Mouse (Mus musculus) megakaryocyte-erythroid progenitor cell, adult 5-6 weeks (primary cell): ENCODE results near the gene Tcte2. TPM values are rescaled to one million over a fixed set of nuclear protein-coding genes. Genes with fewer than 3 reads are reported as not detected.
A peak's percentile ranks its signal among the peaks of the same experiment; 100 is the strongest.

Experiments used
- ATAC-seq: replicated peaks from 2 replicates; pipeline ENCODE4 v1.8.0; 2016; ENCODE audit warnings: mild to moderate bottlenecking, inconsistent platforms; ENCODE audit not compliant: severe bottlenecking, poor library complexity, low FRiP score, low TSS enrichment
- total RNA-seq, 2 experiments: library from RNA; stranded (forward) in 1 of 2; stranded (reverse) in 1 of 2; fragments of 200-1000, 215-1000 nt in 1 of 2; fragments of >200 nt in 1 of 2; fragmentation: Nextera tagmentation in 1 of 2; gene quantifications; 2 replicates each; pipeline ENCODE4 v1.2.3; 2014 to 2017

The Tcte2 gene
- total RNA-seq, 2 experiments from 2014 or later, result not detected

DNA sequence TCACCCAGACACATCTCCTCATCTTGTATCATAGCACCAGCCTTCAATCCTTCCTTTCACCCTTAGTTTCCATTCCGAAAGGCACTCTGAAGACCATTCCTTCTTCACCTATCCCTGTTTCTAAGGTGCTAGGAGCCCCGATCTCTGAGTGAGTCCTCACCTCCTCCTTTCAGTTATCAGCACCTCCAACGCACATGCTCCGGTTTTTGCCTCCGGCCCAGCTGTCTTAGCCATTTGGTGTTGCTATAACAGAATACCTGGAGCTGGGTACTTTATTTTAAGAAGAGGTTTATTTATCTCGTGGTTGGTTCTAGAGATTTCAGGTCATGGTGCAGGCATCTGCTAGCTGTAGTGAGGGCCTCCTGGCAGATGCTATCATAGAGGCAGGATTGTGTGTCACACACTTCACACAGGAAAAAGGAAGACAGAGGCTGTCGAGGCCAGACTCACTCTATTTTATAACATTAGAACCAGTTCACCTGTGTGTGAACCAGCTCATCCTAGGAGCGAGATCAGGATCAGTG is 34.7 kb downstream of the Tcte2 start:
- ATAC-seq, result no peak

DNA sequence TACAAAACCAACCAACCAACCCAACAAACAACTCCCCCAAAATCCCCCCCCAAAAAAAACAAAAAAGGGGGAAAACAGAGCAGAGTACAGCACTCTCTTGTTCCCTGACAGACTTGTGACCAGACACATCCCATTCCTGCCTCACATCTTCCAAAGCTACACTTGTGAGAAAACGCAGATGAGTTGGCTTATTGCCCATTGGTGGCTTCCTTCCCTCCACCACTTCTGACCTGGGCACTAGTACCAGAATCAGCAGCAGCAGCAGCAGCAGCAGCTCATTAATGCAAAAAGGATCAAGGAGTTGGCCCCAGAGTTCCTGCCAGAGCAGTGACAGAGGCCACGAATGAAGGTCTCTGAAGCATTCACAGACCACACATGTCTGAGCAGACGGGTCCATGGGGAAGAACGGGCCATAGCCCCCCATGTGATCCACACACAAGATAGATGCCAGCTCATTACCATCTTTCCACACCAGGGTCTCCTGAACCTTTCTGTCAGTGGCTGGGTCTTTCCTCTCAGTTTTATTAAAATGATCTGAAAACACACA is 36.5 kb downstream of the Tcte2 start:
- no peak for ATAC-seq

DNA sequence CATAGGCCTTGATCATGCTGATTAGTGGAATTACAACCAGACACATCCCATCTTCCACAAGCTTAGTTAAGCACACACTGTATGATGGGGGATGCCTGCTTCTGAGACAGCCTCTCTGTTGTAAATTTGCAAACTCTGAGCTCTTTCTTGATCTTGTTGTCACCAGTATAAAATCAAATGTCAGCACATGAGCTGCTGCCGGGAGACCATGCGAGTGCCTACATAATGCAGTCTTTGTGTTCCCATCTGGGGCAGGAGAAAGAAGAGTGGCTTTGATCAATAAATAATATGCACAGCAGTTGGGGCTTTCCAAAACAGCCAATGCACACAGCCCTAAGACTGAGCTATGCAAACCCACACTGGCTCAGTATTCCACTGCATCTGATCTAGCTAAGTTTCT is 39.2 kb downstream of the Tcte2 start:
- ATAC-seq, result no peak

DNA sequence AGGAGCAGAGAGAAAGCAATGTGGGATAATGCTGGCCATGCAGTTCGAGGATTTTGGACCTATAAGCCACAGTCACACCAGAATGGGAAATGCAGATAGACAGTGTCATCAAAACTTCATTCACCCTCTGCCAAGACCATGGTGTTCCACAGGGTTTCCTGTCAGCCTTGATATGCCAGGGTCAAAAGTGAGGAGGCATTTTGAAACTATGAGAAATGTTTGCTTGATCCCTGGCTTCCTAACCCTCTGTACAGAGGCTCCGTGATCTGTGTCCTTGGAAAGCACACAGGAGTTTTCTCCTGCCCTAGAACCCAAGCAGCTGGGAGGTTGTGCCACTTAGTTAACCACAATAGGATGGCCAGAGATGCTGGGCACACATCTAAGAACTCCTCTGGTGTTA is 40.3 kb downstream of the Tcte2 start:
- no peak for ATAC-seq

DNA sequence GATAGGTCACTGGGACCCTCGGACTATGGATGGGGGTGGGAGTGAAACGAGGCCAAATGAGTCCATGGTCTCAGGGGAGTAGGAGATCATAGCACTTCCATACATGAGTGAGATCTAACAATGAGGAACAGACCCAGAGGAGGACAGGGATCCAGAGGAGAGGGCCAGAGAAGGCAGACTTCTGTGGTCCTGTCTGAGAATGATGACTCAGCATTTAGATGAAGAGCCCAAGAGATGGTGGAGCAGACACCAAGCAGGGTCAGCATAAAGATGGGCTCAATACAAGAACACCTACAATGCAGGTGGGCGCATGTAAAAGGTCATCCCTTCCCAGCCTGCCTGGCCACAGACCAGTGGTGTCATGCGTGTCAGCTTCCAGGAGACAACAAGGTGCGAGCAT is 41.4 kb downstream of the Tcte2 start:
- ATAC-seq, result no peak

DNA sequence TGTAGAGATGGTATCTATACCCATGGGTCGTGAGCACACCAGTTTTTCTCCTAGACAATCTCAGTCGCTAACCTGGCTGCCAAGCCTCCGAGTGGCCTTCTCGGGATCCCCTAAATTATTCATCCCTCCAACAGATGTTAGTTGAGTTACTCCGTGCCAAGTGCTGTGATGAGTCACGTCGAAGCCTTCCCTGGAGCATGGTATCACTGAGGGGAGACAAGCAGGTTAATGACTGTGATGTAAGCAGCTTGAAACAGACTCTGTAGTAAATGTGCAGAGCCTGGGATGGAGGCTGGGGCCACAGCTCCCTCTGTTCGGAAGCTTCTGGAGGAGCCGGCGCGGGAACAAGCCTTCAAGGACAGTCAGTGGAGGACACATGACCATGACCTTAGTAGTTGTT is 44.2 kb downstream of the Tcte2 start:
- no peak for ATAC-seq

DNA sequence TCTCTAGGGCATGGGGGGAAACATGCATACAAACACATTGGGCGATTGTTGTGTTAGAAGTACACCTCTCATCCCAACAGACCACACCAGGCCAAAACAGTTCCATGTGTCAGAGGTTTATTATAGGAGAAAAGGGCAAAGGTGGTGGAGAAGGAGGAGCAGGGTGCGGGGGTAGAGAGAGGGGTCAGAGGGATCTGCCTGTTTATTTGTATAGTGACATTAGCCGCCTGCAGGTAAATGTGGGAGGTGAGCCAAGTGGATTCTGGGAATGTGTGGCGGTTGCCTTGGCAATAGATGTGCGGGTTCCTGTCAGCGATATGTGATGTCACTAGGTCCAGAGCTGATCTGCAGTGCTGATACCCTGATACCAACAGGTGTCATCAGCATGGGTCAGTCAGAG is 45.3 kb downstream of the Tcte2 start:
- ATAC-seq, result no peak

DNA sequence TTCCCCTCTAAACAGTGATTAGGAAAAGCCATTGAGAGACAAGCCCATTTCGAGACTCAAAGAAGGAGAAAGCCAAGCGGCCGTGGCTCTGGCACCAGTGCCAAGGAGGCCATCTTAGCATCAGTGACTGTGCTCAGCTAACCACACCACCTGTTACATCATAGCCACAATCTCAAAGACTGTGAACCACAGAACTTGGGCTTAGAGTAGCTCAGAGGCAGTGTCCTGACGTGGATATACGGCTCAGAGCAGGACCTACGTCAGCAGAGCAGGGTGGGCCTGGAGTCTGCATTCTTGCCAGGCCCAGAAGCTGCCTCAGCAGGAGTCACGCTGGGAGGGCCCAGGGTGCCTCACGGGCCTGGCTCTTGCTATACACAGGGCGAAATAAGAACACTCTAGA is 46.1 kb downstream of the Tcte2 start:
- ATAC-seq, result 0 out of 2 replicates have a peak, but pooled peaks have one; percentile 41

DNA sequence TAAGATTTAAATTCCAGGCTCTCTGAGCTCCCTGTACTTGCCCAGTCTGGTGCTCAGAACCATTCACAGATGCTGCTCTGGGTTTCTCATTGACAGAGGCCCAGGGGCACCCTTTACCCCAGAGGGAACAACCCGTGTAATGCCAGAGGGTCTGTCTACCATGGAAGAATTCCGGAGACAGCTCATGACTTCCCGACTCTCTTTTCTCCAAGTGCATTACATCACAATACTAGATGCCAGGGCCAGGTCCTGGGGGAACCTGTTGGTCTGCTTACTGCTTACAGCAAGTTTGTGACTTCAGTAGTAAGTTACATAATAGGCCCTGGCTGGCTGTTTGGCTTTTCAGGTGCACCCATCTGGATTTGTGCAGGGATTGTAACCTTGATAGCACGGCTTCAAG is 47.0 kb downstream of the Tcte2 start:
- ATAC-seq, result no peak

DNA sequence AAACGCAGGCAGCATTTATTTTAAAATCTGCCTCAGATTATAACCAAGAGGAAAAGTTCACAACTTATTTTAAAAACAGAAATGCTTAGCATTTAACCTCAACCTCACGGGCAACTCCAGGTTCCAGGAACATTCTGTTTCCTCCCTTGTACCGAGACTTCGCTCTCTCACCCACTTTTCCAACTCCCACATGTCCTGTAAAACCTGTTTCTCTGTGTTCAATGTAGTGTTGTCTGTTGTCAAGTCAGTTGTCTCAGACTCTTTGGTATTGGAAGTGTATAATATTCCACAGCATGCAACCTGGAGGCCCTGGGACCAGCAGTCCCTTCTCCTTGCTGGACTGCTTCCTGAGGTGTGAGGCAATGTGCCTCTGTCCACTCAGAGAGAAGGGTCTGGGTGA is 47.5 kb downstream of the Tcte2 start:
- no peak for ATAC-seq

DNA sequence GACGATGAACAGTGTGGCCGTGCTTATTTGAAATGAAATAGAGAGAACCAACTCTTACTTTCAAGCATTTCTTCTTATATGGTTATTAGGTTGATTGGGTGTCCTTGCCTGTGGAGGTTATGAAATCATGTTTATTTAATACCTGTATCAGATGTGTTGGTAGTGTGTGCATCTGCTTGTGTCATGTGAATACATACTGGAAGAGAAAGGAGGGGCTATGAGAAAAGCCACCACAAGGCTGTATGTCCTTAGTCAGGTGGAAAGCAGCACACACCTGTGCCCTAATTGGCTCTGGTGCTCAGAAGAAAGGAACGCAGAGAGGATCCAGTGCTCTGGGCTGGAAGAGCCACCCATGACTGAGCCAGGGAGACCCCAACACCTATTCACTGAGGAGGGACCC is 49.1 kb downstream of the Tcte2 start:
- ATAC-seq, result no peak

DNA sequence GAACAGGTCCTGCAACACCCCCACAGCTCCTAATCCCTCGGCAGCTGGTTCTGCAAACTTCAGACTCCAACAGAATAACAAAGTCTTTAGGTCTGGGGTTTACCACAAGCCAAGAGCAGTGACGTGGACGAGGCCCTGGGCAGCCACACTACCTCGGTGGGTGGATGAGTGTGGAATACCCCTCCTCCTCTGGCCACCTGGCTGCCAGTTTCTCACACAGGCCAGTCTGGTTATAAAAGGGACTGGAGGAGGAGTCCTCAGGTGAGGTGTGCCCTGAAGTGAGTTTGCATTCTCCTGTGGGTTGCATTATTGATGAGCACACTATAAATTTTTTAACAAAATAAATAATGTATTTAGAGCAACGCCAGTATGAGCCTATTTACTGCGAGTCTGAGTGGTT is 49.5 kb downstream of the Tcte2 start:
- ATAC-seq, result no peak

DNA sequence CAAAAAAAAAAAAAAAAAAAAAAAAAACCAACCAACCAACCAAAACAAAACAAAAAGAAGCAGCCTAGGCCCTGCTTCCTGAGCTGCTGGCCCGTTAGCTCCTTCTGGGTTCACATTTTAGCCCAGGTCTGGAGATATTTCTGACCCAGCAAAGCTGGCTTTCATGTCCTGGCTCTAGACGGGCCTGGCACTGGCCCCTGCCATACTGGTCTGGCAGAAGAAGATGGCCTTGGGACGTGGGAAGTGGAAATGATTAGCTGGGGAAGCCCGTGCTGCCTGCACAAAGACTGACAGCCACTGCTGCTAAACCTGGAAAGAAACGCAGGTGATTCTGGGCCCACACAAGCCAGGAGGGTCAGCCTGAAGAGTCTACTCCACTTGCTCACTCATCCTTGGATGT is 50.5 kb downstream of the Tcte2 start:
- ATAC-seq, result no peak

DNA sequence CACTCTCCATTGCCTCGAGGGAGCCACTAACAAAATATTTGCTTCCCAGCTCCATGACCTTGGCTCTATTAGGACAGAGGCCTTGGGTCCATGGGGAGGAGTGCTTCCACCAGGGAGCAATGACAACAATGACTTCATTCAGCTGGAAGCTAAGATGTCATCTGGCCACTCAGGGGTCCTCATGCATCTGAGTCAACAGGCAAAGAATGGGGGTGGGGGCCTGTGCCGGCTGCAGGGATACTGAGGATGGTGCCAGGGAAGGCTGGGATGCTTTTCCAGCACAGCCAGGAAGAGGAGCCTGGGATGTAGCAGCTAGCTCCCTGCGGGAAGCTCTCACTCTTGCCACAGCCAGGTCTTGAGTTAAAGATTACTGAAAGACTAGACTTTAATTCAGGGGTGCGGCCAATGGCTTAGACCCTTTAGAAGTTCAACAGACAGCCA is 56.1 kb downstream of the Tcte2 start:
- ATAC-seq, result no peak

DNA sequence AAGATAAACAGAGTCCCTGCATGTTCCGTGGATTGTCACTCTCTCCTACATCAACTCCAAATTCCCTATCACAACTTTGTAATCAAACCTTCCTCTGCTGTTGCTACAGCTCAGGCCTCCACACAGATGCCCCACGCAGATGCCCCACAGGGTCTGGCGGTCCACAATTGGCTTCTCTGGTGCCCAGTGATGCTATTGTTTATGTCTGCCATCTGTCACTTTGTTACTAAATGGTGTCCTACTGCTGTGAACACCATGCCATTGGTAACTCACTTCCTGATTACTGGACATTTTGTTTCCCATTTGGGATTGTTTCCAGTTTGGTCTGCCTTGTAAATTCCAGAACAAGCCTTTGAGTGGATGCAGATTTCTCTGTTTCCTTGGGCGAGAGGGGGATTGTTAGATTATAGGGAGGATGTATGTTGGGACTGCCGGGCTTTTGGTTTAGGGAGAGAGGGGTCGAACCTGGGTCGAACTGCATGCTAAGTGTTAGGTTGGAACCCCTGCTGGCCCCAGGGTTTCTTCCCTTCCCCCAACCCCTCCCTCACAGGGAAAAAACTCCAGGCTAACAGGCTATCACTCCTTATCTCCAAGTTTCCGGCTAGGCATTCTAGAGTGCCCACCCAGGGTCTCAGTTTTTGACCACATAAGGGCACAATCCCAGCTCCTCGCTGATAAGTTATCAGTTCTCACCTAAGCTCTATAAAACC is 57.9 kb downstream of the Tcte2 start:
- no peak for ATAC-seq

DNA sequence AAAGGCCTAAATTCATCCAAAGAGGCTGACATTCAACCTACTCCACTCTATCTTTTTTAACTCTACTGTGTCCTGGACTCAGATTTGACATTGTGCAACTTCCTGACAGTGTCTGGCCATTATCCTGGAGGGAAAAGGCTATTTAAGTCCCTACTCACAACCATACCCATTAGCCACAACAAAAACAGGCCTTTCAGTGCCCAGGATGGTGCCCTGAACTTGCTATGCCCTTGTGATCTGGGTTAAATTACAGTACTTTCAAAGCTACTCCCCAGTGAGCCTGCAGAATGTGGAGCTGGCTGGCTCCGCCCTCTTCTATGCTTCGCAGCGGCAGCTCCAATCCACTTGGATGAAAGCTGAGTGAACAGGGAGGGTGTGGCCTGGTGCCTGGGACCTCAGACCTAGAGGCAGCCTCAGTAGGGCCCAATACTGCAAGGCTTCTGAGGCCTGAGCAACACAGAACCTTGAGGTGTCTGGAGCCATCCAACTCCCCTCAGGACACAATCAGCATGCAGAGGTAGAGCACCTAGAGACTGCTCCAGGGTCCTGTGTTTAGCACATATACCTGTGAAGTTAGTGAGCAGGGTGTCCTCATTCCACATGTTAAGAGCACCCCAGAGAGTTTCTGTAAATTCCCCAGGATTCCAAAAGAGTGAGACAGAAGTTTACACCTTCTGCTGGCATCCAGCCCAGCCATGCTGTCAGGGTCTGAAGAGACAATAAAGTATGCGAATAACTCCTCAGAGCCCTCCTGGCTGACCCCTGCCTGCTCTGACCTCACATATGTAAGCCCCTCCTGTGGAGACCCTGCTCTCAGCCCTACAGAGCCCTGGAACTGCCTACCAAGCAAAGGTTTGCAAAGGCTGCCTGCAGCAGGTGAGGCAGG is 61.3 kb downstream of the Tcte2 start:
- ATAC-seq, result no peak

DNA sequence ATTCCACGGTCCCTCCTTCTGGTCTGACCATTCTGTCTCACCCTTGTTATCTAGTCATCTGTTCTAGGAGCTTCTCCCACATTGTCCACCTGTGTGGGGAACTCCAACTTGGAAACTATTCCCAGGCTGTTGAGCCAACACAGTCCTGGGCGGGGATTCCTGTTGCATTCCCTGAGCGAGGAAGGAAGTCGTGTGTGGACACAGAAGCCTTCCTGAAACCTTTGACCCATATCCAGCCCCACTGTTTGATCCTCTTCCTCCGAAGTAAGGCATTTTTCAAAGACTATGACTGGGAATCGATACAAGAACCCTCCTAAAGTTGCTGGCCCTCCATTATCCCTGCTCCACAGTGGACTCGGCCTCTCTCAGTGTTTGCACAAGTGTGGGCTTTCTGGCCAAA is 61.9 kb downstream of the Tcte2 start:
- ATAC-seq, result no peak

DNA sequence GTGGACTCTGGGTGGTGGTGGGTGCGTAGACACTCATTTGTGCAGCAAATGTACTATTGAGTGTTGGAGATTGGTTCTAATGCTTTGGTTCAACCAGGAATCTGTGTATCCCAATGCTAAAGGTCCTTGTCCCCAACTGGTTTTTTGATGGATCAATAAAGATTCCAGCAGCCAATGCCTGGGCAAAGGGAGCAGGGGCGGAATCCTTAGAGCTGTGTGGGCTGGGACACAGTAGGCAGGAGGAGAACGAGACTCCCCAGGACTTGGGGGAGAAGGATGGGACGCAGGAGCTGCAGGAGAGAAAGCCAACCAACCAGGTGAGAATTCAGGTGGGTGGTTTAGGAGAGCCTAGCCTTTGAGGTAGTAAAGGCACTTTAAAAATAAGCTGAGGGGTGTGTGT is 63.4 kb downstream of the Tcte2 start:
- no peak for ATAC-seq

DNA sequence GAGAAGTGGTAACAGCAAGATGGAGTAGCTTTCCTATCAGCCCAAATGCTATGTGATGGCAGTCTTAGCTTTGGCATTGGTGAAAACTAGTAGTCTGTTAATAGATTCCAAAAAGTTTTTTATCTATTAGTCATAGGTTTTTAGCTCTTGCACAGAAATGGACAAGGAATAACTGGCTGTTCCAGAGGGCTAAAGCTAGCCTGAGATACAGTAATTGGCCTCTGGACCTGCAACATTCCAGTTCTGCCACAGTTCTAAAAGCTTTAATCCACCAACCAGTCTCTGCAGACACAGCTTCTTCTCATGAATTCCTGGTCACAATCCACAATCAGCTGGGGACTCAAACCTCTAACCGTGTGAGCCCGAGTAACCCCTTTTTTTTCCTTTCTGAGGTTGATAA is 64.0 kb downstream of the Tcte2 start:
- no peak for ATAC-seq

DNA sequence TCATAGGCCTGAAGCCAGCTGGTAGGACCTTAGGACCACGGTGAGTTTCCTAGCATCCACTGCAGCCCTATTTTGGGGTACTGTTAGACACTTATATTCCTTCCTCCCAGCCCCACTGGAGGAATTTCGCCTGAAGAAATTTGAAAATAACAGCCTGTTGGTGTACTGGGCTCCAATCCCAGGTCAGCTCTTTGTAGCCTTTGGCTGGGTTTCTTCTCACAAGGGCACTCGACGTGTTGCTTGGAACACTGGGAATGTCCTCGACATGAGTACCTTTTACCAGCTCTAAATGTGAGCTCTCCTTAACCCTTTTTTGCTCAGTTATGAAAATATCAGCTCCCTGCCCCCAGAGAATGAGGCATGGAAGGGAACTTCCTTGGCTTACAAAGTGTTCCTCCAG is 65.7 kb downstream of the Tcte2 start:
- no peak for ATAC-seq
